Mouse (Mus musculus) stomach, embryonic 14.5 days (tissue): ENCODE measurements at regions not wholly inside any gene's neighbourhood (a gene's known extent, or its start where the extent isn't known, plus 50 kb on each side); places are given as distances from the start of the nearest gene placed in this dataset.

ENCODE experiments used
- ATAC-seq: fragments of 200-750 bp; cut with Nextera tagmentation; 2 replicates; pipeline ENCODE4 v1.8.0; 2017; ENCODE audit warnings: low read depth, moderate TSS enrichment; ENCODE audit not compliant: insufficient number of reproducible peaks, insufficient read depth, low FRiP score
- H3K27ac ChIP-seq: fragments of 300-500 bp; sonication (generic); 2 replicates; pipeline ENCODE4 v1.5.1; 2014; ENCODE audit warnings: mild to moderate bottlenecking, low read length, moderate library complexity, mixed read lengths
- H3K27me3 ChIP-seq: fragments of 300-500 bp; sonication (generic); 2 replicates; pipeline ENCODE4 v1.6.1; 2014; ENCODE audit warnings: low read length, control low read depth, mixed read lengths; ENCODE audit not compliant: control insufficient read depth, insufficient read depth
- H3K36me3 ChIP-seq: fragments of 300-500 bp; sonication (generic); 2 replicates; pipeline ENCODE4 v1.6.1; 2014; ENCODE audit warnings: mild to moderate bottlenecking, control low read depth, low read length, moderate library complexity, mixed read lengths; ENCODE audit not compliant: control insufficient read depth, insufficient read depth
- H3K4me1 ChIP-seq: fragments of 300-500 bp; sonication (generic); 2 replicates; pipeline ENCODE4 v1.6.1; 2014; ENCODE audit warnings: low read length, control low read depth, mixed read lengths; ENCODE audit not compliant: control insufficient read depth, insufficient read depth
- H3K4me2 ChIP-seq: fragments of 300-500 bp; sonication (generic); replicated peaks from 2 replicates; pipeline ENCODE4 v1.6.1; 2014; ENCODE audit warnings: low read depth, low read length, control low read depth
- H3K4me3 ChIP-seq: fragments of 300-500 bp; sonication (generic); 2 replicates; pipeline ENCODE4 v1.5.1; 2014; ENCODE audit warnings: low read depth, low read length, control low read depth
- H3K9ac ChIP-seq: fragments of 300-500 bp; sonication (generic); replicated peaks from 2 replicates; pipeline ENCODE4 v1.6.1; 2014; ENCODE audit warnings: low read depth, mild to moderate bottlenecking, control low read depth, low read length, moderate library complexity, mixed read lengths
- H3K9me3 ChIP-seq: fragments of 300-500 bp; sonication (generic); 2 replicates; pipeline ENCODE4 v1.6.1; 2016; ENCODE audit warnings: low read depth, low read length, control low read depth; ENCODE audit not compliant: control insufficient read depth
- WGBS: fragments of 180-500 bp; shearing (Covaris S2); extraction: QIAGEN DNeasy Blood & Tissue Kit; methylation state at CpG from one replicate; pipeline ENCODE4 v1.1.7; 2014; 5-methylcytosine and 5-hydroxymethylcytosine counted together

- Histone ChIP-seq H3K4me3 (no peak overlapping the region), H3K4me2 (no peak overlapping the region), H3K9ac (no peak overlapping the region), H3K4me1 (0 out of 2 replicates have a peak, but pooled peaks cover 6% of the 10 kb centered on the region), H3K27ac (no peak overlapping the region), H3K27me3 (no peaks in the 10 kb centered on the region), H3K9me3 (no peaks in the 10 kb centered on the region), H3K36me3 (no peaks in the 10 kb centered on the region)
- no peak for ATAC-seq
- WGBS: 44% methylated on average over 4 of the region's 4 CpGs
Observed at GRCm38 (mm10) chr4:53228444-53228843, 68.7 kb upstream of the Abca1 start.

DNA sequence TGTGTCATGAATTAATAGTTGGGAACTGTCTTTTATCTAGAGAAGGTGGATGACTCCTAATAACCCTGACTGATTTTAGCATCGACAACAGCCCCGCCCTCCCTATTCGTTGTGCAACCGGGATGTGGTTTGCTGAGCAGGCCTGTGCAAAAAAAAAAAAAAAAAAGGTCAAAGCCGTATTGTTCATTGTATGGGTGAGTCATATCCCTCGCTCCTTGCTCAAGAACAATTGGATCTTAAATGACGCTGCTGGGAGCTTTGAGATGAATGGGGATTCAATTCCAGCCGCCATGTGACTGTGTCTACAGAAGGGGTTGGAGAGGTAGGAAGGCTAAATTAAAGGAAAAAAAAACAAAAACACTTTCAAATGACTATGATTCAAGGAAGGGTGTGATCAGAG lies 68.1 kb upstream of the Abca1 start:
- H3K36me3 ChIP-seq: no peaks in the 10 kb centered on the region
- no peak for ATAC-seq
- H3K9me3 ChIP-seq: no peaks in the 10 kb centered on the region
- 0 out of 2 replicates have a peak, but pooled peaks cover 6% of the 10 kb centered on the region for H3K4me1 ChIP-seq
- H3K4me3 ChIP-seq: no peak overlapping the region
- no peaks in the 10 kb centered on the region for H3K27me3 ChIP-seq
- no peak overlapping the region for H3K4me2 ChIP-seq
- WGBS: 65% methylated on average over 8 of the region's 8 CpGs
- no peak overlapping the region for H3K27ac ChIP-seq
- no peak overlapping the region for H3K9ac ChIP-seq

GRCm38 (mm10) chr4:53227071-53227470 lies 67.4 kb upstream of the Abca1 start:
- 65% methylated on average over 1 of the region's 1 CpGs for WGBS
- H3K9me3 ChIP-seq: no peaks in the 10 kb centered on the region
- H3K27ac ChIP-seq: no peak overlapping the region
- H3K27me3 ChIP-seq: no peaks in the 10 kb centered on the region
- no peak for ATAC-seq
- H3K4me3 ChIP-seq: no peak overlapping the region
- H3K9ac ChIP-seq: no peak overlapping the region
- H3K4me1 ChIP-seq: 0 out of 2 replicates have a peak, but pooled peaks cover 6% of the 10 kb centered on the region
- no peak overlapping the region for H3K4me2 ChIP-seq
- no peaks in the 10 kb centered on the region for H3K36me3 ChIP-seq

DNA sequence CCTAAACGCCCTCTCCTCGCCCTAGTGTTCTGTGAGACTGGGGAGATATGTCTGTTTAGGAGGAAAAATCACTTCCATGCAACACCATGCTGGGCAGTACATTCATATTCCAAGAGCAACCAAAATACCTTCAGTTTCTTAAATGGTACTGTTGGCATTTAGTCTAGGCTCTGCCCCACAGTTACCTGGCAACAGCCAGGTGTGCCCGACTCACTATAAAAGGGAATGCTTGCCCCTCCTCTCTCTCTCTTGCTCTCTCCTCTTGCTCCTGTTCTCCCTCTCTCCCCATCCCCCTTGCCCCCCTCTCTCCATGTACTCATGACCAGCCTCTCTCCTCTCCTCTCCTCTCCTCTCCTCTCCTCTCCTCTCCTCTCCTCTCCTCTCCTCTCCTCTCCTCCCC lies 66.7 kb upstream of the Abca1 start:
- no peaks in the 10 kb centered on the region for H3K9me3 ChIP-seq
- H3K9ac ChIP-seq: no peak overlapping the region
- WGBS: 92% methylated on average over 3 of the region's 3 CpGs
- no peak overlapping the region for H3K27ac ChIP-seq
- H3K4me3 ChIP-seq: no peak overlapping the region
- H3K27me3 ChIP-seq: no peaks in the 10 kb centered on the region
- H3K36me3 ChIP-seq: no peaks in the 10 kb centered on the region
- H3K4me1 ChIP-seq: 0 out of 2 replicates have a peak, but pooled peaks cover 6% of the 10 kb centered on the region
- no peak overlapping the region for H3K4me2 ChIP-seq
- ATAC-seq: no peak

DNA sequence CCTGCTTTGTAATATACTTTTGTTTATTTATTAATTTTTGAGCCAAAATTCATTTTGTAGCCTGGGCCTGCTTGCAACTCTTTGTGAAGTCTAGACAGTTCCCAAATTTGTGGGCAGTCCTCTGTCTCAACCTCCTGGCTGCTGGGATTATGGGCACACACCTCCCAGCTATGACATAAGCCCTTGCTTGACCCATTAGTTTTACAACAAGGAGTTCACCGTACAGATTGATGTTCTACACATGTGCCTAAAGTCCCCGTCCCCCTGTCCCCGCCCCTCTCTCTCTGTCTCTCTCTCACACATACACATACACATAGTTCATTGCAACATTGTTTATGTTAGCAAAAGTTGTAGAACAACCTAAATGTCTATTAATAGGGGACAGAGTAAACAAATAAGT lies 63.7 kb upstream of the Abca1 start:
- Histone ChIP-seq H3K27ac (no peak overlapping the region), H3K27me3 (no peaks in the 10 kb centered on the region), H3K4me3 (no peak overlapping the region), H3K36me3 (no peaks in the 10 kb centered on the region), H3K9me3 (no peaks in the 10 kb centered on the region), H3K4me2 (no peak overlapping the region), H3K9ac (no peak overlapping the region), H3K4me1 (peaks cover 8% of the 10 kb centered on the region)
- WGBS: 79% methylated on average over 3 of the region's 3 CpGs
- ATAC-seq: no peak

- WGBS: 75% methylated on average over 4 of the region's 4 CpGs
- Histone ChIP-seq H3K9me3 (no peaks in the 10 kb centered on the region), H3K4me3 (no peak overlapping the region), H3K36me3 (no peaks in the 10 kb centered on the region), H3K4me1 (peaks cover 8% of the 10 kb centered on the region), H3K27me3 (no peaks in the 10 kb centered on the region), H3K9ac (no peak overlapping the region), H3K27ac (no peak overlapping the region), H3K4me2 (no peak overlapping the region)
- no peak for ATAC-seq
Observed at GRCm38 (mm10) chr4:53220809-53221208, 61.1 kb upstream of the Abca1 start.

GRCm38 (mm10) chr4:53219351-53219750 lies 59.7 kb upstream of the Abca1 start:
- Histone ChIP-seq H3K9me3 (no peaks in the 10 kb centered on the region), H3K36me3 (no peaks in the 10 kb centered on the region), H3K4me1 (peaks cover 8% of the 10 kb centered on the region), H3K4me2 (no peak overlapping the region), H3K4me3 (no peak overlapping the region), H3K27me3 (no peaks in the 10 kb centered on the region), H3K9ac (no peak overlapping the region), H3K27ac (no peak overlapping the region)
- 82% methylated on average over 3 of the region's 3 CpGs for WGBS
- no peak for ATAC-seq

DNA sequence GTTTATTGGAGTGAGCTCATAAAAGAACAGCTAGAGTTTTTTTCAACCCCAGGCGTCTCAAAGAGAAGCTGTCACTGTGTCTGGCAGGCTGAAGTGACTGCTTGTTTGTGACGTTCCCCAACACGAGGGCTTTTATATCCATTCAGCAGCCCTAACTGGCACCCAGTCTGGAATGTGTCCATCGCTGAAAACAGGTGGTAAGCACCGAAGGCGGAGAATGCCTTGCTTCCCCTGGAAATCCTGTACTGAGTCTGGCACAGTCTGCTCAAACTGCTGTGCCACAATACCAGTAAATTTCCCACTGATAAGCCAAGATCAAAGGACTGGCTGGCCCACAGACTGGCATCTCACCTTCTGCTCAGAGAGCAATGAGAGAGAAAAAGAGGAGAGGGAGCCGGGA lies 59.1 kb upstream of the Abca1 start:
- 37% methylated on average over 7 of the region's 7 CpGs for WGBS
- H3K9me3 ChIP-seq: no peaks in the 10 kb centered on the region
- H3K27ac ChIP-seq: no peak overlapping the region
- no peak overlapping the region for H3K4me3 ChIP-seq
- no peaks in the 10 kb centered on the region for H3K36me3 ChIP-seq
- peaks cover 8% of the 10 kb centered on the region for H3K4me1 ChIP-seq
- H3K9ac ChIP-seq: no peak overlapping the region
- ATAC-seq: no peak
- H3K4me2 ChIP-seq: no peak overlapping the region
- no peaks in the 10 kb centered on the region for H3K27me3 ChIP-seq

DNA sequence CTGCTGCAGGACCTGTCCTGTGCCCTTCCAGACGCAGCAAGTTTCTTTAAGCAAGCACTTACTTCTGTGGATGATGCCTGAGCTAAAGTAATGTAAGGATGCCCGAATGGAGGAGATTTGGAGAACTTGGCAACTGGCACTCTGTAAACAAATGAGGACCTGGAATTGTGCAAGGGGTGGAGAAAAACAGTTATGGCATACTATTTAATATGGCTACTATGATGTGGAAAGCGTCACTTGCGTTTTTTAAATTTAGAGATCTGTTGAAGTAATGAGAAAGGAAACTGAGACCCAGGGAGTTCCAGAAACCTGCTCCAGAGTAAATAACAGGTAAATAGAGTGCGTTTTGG lies 58.6 kb upstream of the Abca1 start:
- 40% methylated on average over 5 of the region's 5 CpGs for WGBS
- H3K4me2 ChIP-seq: peak overlapping the region; percentile 83
- no peaks in the 10 kb centered on the region for H3K9me3 ChIP-seq
- no peaks in the 10 kb centered on the region for H3K36me3 ChIP-seq
- H3K27me3 ChIP-seq: no peaks in the 10 kb centered on the region
- peaks cover 8% of the 10 kb centered on the region for H3K4me1 ChIP-seq
- no peak overlapping the region for H3K9ac ChIP-seq
- no peak overlapping the region for H3K27ac ChIP-seq
- peak overlapping the region; percentile 45 for H3K4me3 ChIP-seq
- no peak; the same call in 1 of the 2 replicates for ATAC-seq
